Mouse (Mus musculus): ENCODE results near the gene Psmb6. TPM values are rescaled to one million over a fixed set of nuclear protein-coding genes. Genes with fewer than 3 reads are reported as not detected.
"Not testable (repeated sequence)": the region's sequence is repeated elsewhere in the genome, so short reads cannot be mapped to it uniquely, and the experiment has no call there.

Gene Psmb6
- polyA plus RNA-seq, 1 experiment: 248 TPM

DNA sequence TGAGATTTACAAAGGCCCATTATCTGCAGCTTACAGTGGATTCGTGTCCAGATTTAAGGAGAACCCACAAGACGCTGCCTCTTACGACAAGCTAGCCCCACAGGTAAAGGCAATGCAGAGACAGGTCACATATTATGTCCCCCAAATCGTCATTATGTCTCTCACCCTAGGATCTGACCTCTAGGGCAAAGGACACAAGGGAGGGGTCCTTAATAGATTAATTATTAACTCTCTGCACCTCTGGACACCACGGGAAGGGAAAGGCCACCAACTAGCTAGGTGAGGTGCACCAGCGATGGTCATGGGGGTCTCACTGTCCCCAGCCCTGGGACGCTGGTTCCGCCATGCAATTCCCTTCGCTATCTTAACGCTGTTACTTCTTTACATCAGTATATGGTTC lies 6.2 kb upstream of the Psmb6 start, which contains the start of gene Gltpd2:
TSS of gene Gltpd2 (plus strand) at position 274 of the 400 bp plus-strand sequence.
- Histone ChIP-seq H3K27ac (ENCODE audit: insufficient read depth, low read length) (no peak within 1 kb of the TSS), H3K4me1 (ENCODE audit: control insufficient read depth, insufficient read depth, low read length) (no peaks in the 10 kb centered on the region), H3K4me3 (ENCODE audit: insufficient read depth, low read length) (0 out of 2 replicates have a peak within 1 kb of the TSS, but pooled peaks have one; percentile 9)
- TF ChIP-seq POLR2A (IDR thresholded peaks at IDR 0.05; ENCODE audit: extremely low read depth, insufficient read depth, low read length) (no peak), CTCF (IDR thresholded peaks at IDR 0.05; ENCODE audit: extremely low read depth, insufficient read depth, low read length) (no peak)

DNA sequence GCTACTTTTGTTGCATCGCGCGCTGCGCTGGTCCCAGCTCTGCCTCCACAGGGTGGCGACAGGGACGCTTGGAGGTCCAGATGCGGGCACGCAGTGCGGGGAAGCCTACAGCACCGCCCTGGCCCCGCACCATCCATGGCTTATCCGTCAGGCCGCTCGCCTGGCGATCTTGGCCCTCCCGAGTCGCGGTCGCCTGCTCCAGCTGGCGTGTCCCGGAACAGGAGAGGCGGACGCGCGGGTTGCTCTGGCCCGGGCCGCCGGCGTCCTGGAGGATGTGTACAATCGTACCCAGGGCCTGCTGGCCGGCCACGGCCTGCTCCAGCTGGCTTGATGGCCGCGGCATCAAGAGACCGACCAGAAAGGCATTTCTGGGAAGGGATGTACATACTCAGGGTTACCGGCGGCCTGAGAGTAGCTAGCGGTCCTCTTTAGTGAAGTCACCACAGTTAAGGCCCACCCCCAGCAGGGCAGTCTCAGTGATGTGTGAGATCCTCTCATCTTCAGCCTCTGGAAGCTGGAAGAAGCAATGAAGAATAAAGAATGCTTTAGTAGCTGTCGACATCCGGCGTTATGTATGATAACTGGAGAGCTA lies 4.9 kb upstream of the Psmb6 start:
- TF ChIP-seq CTCF (IDR thresholded peaks at IDR 0.05; ENCODE audit: extremely low read depth, insufficient read depth, low read length) (no peak), POLR2A (IDR thresholded peaks at IDR 0.05; ENCODE audit: extremely low read depth, insufficient read depth, low read length) (no peak)
- Histone ChIP-seq H3K4me1 (ENCODE audit: control insufficient read depth, insufficient read depth, low read length) (no peaks in the 10 kb centered on the region), H3K27ac (ENCODE audit: insufficient read depth, low read length) (no peak overlapping the region), H3K4me3 (ENCODE audit: insufficient read depth, low read length) (0 out of 2 replicates have a peak overlapping the region, but pooled peaks have one; percentile 9)

DNA sequence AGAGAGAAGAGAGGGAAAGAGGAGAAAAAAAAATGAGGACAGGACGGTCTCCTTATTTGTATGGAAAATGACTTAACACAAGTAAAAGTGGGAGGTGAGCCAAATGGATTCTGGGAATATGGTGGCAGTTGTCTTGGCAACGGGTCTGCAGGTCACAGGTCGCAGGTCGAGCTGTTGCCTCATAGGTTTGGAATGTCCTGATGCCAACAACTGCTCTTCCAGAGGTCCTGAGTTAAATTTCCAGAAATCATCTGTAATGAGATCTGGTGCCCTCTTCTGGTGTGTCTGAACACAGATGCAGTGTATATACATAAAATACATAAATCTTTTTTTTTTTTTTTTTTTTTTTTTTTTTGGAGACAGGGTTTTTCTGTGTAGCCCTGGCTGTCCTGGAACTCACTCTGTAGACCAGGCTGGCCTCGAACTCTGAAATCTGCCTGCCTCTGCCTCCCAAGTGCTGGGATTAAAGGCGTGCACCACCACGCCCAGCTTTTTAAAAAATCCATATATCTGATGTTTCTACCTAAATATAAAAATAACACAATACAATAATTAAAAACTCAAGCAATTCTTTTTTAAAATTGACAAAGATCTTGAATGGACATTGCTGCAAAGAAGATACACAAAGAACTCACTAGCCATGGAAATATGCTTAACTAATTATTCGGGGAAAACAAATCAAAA lies 1.7 kb upstream of the Psmb6 start:
- not testable (repeated sequence) for H3K4me3 ChIP-seq (ENCODE audit: insufficient read depth, low read length); H3K4me1 ChIP-seq (ENCODE audit: control insufficient read depth, insufficient read depth, low read length); H3K27ac ChIP-seq (ENCODE audit: insufficient read depth, low read length)

DNA sequence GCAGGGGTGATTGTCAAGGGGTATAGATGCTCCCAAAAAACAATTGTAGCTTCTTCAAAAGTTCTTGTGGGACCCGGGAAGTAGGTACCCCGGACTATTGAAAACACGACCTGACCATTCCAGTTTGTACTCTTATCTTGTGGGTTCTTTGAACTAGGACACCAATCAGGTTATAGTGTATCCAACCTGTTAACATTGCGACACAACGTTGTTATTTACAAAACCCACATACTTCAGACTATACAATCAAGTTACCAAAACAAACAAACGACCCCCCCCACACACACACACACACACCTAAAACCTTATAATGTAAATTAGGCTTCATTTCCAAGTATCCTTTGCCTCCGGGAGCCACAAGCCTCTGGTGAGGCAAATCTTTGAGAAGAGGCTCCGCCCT lies 385 bp upstream of the Psmb6 start:
- no peak for TF ChIP-seq CTCF (IDR thresholded peaks at IDR 0.05; ENCODE audit: extremely low read depth, insufficient read depth, low read length)
- Histone ChIP-seq H3K4me1 (ENCODE audit: control insufficient read depth, insufficient read depth, low read length) (peaks cover 5% of the 10 kb centered on the region; the same call in 1 of the 2 replicates), H3K4me3 (ENCODE audit: insufficient read depth, low read length) (peak overlapping the region; percentile 45; the same call in 1 of the 2 replicates), H3K27ac (ENCODE audit: insufficient read depth, low read length) (no peak overlapping the region)

DNA sequence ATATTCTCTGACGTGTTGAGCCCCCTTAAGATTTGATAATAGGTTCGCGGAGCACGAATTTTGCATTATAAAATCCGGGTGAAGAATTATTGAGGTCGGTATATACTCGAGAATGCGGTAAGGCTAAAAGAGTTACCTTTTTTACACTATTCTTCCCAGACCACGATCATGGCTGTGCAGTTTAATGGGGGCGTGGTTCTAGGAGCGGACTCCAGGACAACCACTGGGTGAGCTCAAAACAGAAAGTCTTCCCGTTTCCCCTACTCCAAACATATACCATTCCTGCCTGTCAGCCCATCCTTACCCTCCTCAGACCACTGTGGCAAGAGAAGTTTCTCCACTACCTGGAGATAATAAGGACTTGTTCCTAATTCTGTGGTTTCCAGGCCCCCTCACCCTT lies 559 bp downstream of the Psmb6 start:
- TF ChIP-seq POLR2A (IDR thresholded peaks at IDR 0.05; ENCODE audit: extremely low read depth, insufficient read depth, low read length) (no peak), CTCF (IDR thresholded peaks at IDR 0.05; ENCODE audit: extremely low read depth, insufficient read depth, low read length) (no peak)
- no peak overlapping the region for H3K27ac ChIP-seq (ENCODE audit: insufficient read depth, low read length)
- peak overlapping the region; percentile 45 for H3K4me3 ChIP-seq (ENCODE audit: insufficient read depth, low read length)
- peaks cover 5% of the 10 kb centered on the region; the same call in 1 of the 2 replicates for H3K4me1 ChIP-seq (ENCODE audit: control insufficient read depth, insufficient read depth, low read length)

DNA sequence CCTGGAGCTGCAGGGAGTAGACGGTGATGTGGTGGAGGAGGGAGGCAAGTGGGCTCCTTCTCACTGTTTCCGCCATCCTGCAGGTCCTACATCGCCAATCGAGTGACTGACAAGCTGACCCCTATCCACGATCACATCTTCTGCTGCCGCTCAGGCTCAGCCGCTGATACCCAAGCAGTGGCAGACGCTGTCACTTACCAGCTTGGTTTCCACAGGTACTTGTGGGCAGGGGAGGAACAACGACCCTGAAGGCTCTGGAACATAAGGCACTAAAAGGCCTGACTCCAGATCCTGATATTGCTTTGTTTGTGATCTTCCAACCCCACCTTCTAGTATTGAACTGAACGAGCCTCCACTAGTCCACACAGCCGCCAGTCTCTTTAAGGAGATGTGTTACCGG lies 1.0 kb downstream of the Psmb6 start:
- TF ChIP-seq POLR2A (IDR thresholded peaks at IDR 0.05; ENCODE audit: extremely low read depth, insufficient read depth, low read length) (no peak), CTCF (IDR thresholded peaks at IDR 0.05; ENCODE audit: extremely low read depth, insufficient read depth, low read length) (no peak)
- Histone ChIP-seq H3K27ac (ENCODE audit: insufficient read depth, low read length) (no peak overlapping the region), H3K4me1 (ENCODE audit: control insufficient read depth, insufficient read depth, low read length) (peaks cover 5% of the 10 kb centered on the region; the same call in 1 of the 2 replicates), H3K4me3 (ENCODE audit: insufficient read depth, low read length) (no peak overlapping the region; the same call in 1 of the 2 replicates)

DNA sequence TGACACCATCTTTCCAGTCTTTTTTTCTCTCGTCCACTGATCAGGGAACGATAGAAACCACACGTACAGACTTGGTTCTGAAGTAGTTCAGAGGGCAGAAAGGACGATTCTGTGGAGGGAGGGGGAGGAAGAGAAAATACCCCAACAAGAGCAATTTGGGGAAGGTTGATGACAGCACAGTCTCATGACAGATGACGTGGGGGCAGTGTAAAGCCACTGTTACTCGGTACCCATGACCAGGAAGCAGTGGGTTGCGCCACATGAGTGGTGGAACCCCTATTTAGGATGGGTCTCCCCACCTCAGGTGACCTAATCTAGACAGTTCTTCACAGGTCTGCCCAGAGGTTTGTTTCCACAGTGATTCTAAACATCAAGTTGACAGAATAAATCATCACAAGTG lies 3.4 kb downstream of the Psmb6 start:
- peaks cover 5% of the 10 kb centered on the region; the same call in 1 of the 2 replicates for H3K4me1 ChIP-seq (ENCODE audit: control insufficient read depth, insufficient read depth, low read length)
- TF ChIP-seq POLR2A (IDR thresholded peaks at IDR 0.05; ENCODE audit: extremely low read depth, insufficient read depth, low read length): 0 out of 2 replicates have a peak, but pooled peaks have one; percentile 8
- no peak for TF ChIP-seq CTCF (IDR thresholded peaks at IDR 0.05; ENCODE audit: extremely low read depth, insufficient read depth, low read length)
- H3K27ac ChIP-seq (ENCODE audit: insufficient read depth, low read length): no peak overlapping the region
- no peak overlapping the region for H3K4me3 ChIP-seq (ENCODE audit: insufficient read depth, low read length)

DNA sequence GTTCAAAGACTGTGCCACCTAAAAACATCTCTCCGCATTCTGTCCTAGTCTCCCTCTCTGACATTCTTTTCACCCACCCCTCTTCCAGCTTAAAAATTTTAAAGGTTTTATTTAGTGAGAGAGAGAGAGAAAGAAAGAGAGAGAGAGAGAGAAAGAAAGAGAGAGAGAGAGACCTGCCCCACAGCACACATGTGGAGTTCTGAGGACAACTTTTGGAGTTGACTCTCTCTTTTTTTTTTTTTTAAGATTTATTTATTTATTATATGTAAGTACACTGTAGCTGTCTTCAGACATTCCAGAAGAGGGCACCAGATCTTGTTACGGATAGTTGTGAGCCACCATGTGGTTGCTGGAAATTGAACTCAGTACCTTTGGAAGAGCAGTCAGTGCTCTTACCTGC lies 5.9 kb downstream of the Psmb6 start:
- not testable (repeated sequence) for H3K27ac ChIP-seq (ENCODE audit: insufficient read depth, low read length); H3K4me1 ChIP-seq (ENCODE audit: control insufficient read depth, insufficient read depth, low read length); H3K4me3 ChIP-seq (ENCODE audit: insufficient read depth, low read length)

DNA sequence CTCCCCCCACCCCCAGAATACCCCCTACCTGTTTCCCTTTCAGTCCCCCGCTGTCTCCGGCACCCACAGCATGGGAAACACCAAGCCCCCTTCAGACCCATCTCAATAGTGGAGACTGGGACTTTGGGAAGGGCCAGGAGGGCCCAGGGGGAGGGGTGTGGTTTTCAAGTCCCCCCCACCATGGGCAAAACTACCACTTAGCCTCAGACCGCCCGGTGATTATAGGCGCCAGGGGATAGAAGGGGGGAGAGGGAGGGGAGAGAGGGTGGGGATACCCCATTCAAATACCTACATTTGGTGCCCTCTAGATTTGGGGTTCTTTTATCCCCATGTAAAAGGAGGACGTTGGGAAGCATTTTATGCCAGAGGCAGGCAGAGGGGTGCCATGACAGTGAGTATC lies 7.7 kb downstream of the Psmb6 start, which contains the start of gene Gm40193:
TSS of gene Gm40193 (minus strand) at position 101 of the 400 bp plus-strand sequence.
- Histone ChIP-seq H3K4me3 (ENCODE audit: insufficient read depth, low read length) (no peak within 1 kb of the TSS), H3K4me1 (ENCODE audit: control insufficient read depth, insufficient read depth, low read length) (no peaks in the 10 kb centered on the region)
- no peak for TF ChIP-seq CTCF (IDR thresholded peaks at IDR 0.05; ENCODE audit: extremely low read depth, insufficient read depth, low read length)
- no peak for TF ChIP-seq POLR2A (IDR thresholded peaks at IDR 0.05; ENCODE audit: extremely low read depth, insufficient read depth, low read length)

DNA sequence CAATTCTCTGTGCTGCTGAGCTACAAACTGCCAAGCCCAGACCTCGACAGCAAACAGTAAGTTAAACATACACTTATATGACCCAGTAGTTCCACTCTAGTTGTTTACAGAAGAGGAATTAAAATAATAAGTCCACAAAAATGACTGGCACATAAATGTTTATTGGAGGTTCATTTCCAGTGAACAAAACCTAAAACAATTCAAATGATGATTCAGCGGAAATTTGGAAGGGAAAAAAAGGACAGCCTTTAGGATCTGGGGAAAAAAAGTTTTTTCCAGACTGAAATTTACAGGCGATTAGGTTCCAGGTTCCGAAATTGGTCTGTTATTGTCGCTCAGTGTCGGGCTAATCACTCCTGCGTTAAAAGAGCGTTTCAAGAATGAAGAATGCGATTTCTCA lies 14.3 kb downstream of the Psmb6 start:
- no peak overlapping the region for H3K27ac ChIP-seq (ENCODE audit: insufficient read depth, low read length)

More for the DNA sequence above, 7.7 kb downstream of the Psmb6 start, which contains the start of gene Gm40193:
- H3K27ac ChIP-seq (ENCODE audit: insufficient read depth, low read length): no peak within 1 kb of the TSS

More for the DNA sequence above, 14.3 kb downstream of the Psmb6 start:
- TF ChIP-seq CTCF (IDR thresholded peaks at IDR 0.05; ENCODE audit: extremely low read depth, insufficient read depth, low read length) (no peak), POLR2A (IDR thresholded peaks at IDR 0.05; ENCODE audit: extremely low read depth, insufficient read depth, low read length) (no peak)
- Histone ChIP-seq H3K4me3 (ENCODE audit: insufficient read depth, low read length) (peak overlapping the region; percentile 47), H3K4me1 (ENCODE audit: control insufficient read depth, insufficient read depth, low read length) (0 out of 2 replicates have a peak, but pooled peaks cover 1% of the 10 kb centered on the region)
